Mouse (Mus musculus) spleen, postnatal 14 days (tissue): ENCODE data around the gene Cnpy1.

ENCODE experiments used
- DNase-seq, 2 experiments: peaks; one replicate each; pipeline ENCODE4 v3.0.0; 2021 to 2022; ENCODE audit warnings: low spot score in 2 of 2

Gene Cnpy1

GRCm38 (mm10) chr5:28191201-28192098, 54.2 kb downstream of the Cnpy1 start:
- no peak for DNase-seq

- no peak for DNase-seq
These were observed 66.3 kb downstream of the Cnpy1 start for GRCm38 (mm10) chr5:28179237-28179790.

GRCm38 (mm10) chr5:28178322-28178721, 67.3 kb downstream of the Cnpy1 start:
- DNase-seq: no peak

- DNase-seq: no peak
These were observed 69.0 kb downstream of the Cnpy1 start for GRCm38 (mm10) chr5:28176585-28176984.

- DNase-seq: no peak
These were observed 69.6 kb downstream of the Cnpy1 start for GRCm38 (mm10) chr5:28176023-28176422.

- no peak for DNase-seq
These were observed 70.1 kb downstream of the Cnpy1 start for GRCm38 (mm10) chr5:28175570-28175919.

- no peak for DNase-seq
These were observed 70.6 kb downstream of the Cnpy1 start for GRCm38 (mm10) chr5:28174876-28175569.

GRCm38 (mm10) chr5:28174086-28174485, 71.5 kb downstream of the Cnpy1 start:
- no peak for DNase-seq

- DNase-seq: no peak
These were observed 71.9 kb downstream of the Cnpy1 start for GRCm38 (mm10) chr5:28173674-28174073.

GRCm38 (mm10) chr5:28172921-28173670, 72.5 kb downstream of the Cnpy1 start:
- DNase-seq: no peak

GRCm38 (mm10) chr5:28172261-28172920, 73.2 kb downstream of the Cnpy1 start:
- DNase-seq: no peak

GRCm38 (mm10) chr5:28171667-28172066, 73.9 kb downstream of the Cnpy1 start:
- no peak for DNase-seq

- DNase-seq: no peak
These were observed 74.7 kb downstream of the Cnpy1 start for GRCm38 (mm10) chr5:28170892-28171291.

GRCm38 (mm10) chr5:28170081-28170480, 75.5 kb downstream of the Cnpy1 start:
- no peak for DNase-seq

GRCm38 (mm10) chr5:28169166-28169801, 76.3 kb downstream of the Cnpy1 start:
- no peak for DNase-seq

GRCm38 (mm10) chr5:28168253-28169165, 77.1 kb downstream of the Cnpy1 start:
- DNase-seq: no peak

- DNase-seq: no peak
These were observed 77.9 kb downstream of the Cnpy1 start for GRCm38 (mm10) chr5:28167611-28168252.

- DNase-seq: no peak
These were observed 79.1 kb downstream of the Cnpy1 start for GRCm38 (mm10) chr5:28166256-28167231.
